Mouse (Mus musculus) liver, adult 2 months (tissue): ENCODE results near the gene Aarsd1.
"Not testable (repeated sequence)": the region's sequence is repeated elsewhere in the genome, so short reads cannot be mapped to it uniquely, and the experiment has no call there.

Experiments
- CTCF ChIP-seq: fragments of 200-500 bp; IDR thresholded peaks from 2 replicates; pipeline ENCODE4 v1.5.1; 2011; ENCODE audit warnings: low read depth, low read length, control low read depth
- POLR2A ChIP-seq: fragments of 200-500 bp; IDR thresholded peaks from 2 replicates; pipeline ENCODE4 v1.6.1; 2011; ENCODE audit warnings: low read length, control low read depth; ENCODE audit not compliant: insufficient read depth; ENCODE audit errors: extremely low read depth

GRCm38 (mm10) chr11:101446860-101447259 is 29.4 kb upstream of the Aarsd1 start:
- TF ChIP-seq POLR2A, CTCF: not testable (repeated sequence)
